Mouse (Mus musculus): ENCODE measurements at regions not wholly inside any gene's neighbourhood (a gene's known extent, or its start where the extent isn't known, plus 50 kb on each side); places are given as distances from the start of the nearest gene placed in this dataset.

- DNase-seq (no peak), ATAC-seq (no peak)
- H3K27me3 ChIP-seq (ENCODE audit: insufficient read depth, low read length): no peaks in the 10 kb centered on the region
- no peak overlapping the region for H3K4me3 ChIP-seq (ENCODE audit: low read depth, low read length)
- no peaks in the 10 kb centered on the region for H3K36me3 ChIP-seq (ENCODE audit: insufficient read depth)
- TF ChIP-seq CTCF (IDR thresholded peaks at IDR 0.05; ENCODE audit: low read depth): no peak
- no peak overlapping the region for H3K4me2 ChIP-seq (ENCODE audit: low read depth)
- no peak overlapping the region for H3K27ac ChIP-seq (ENCODE audit: low read depth, low read length)
- no peak overlapping the region for H3K9ac ChIP-seq
- no peaks in the 10 kb centered on the region for H3K4me1 ChIP-seq (ENCODE audit: insufficient read depth)
- 76% methylated on average over 11 of the region's 11 CpGs for WGBS
- H3K9me3 ChIP-seq (ENCODE audit: low read length): no peaks in the 10 kb centered on the region
These were observed 125.8 kb upstream of the Tbx3 start for GRCm38 (mm10) chr5:119544681-119545080.

- 83% methylated on average over 19 of the region's 19 CpGs for WGBS
- no peak overlapping the region for H3K9ac ChIP-seq
- no peaks in the 10 kb centered on the region for H3K36me3 ChIP-seq (ENCODE audit: insufficient read depth)
- TF ChIP-seq CTCF (IDR thresholded peaks at IDR 0.05; ENCODE audit: low read depth): no peak
- no peak overlapping the region for H3K27ac ChIP-seq (ENCODE audit: low read depth, low read length)
- no peaks in the 10 kb centered on the region for H3K4me1 ChIP-seq (ENCODE audit: insufficient read depth)
- no peaks in the 10 kb centered on the region for H3K9me3 ChIP-seq (ENCODE audit: low read length)
- H3K27me3 ChIP-seq (ENCODE audit: insufficient read depth, low read length): no peaks in the 10 kb centered on the region
- DNase-seq (no peak), ATAC-seq (no peak)
- H3K4me2 ChIP-seq (ENCODE audit: low read depth): no peak overlapping the region
- no peak overlapping the region for H3K4me3 ChIP-seq (ENCODE audit: low read depth, low read length)
These were observed 123.4 kb upstream of the Tbx3 start for GRCm38 (mm10) chr5:119547070-119547469.

- no peaks in the 10 kb centered on the region for H3K36me3 ChIP-seq (ENCODE audit: insufficient read depth)
- DNase-seq (no peak), ATAC-seq (no peak)
- no peak overlapping the region for H3K27ac ChIP-seq (ENCODE audit: low read depth, low read length)
- no peak overlapping the region for H3K9ac ChIP-seq
- no peaks in the 10 kb centered on the region for H3K4me1 ChIP-seq (ENCODE audit: insufficient read depth)
- 13% methylated on average over 6 of the region's 6 CpGs for WGBS
- no peak for TF ChIP-seq CTCF (IDR thresholded peaks at IDR 0.05; ENCODE audit: low read depth)
- H3K4me3 ChIP-seq (ENCODE audit: low read depth, low read length): no peak overlapping the region
- H3K4me2 ChIP-seq (ENCODE audit: low read depth): no peak overlapping the region
- H3K27me3 ChIP-seq (ENCODE audit: insufficient read depth, low read length): no peaks in the 10 kb centered on the region
- no peaks in the 10 kb centered on the region for H3K9me3 ChIP-seq (ENCODE audit: low read length)
These were observed 119.6 kb upstream of the Tbx3 start for GRCm38 (mm10) chr5:119550916-119551315.

- ATAC-seq (peak; percentile 73), DNase-seq (peak; percentile 73)
- no peaks in the 10 kb centered on the region for H3K27me3 ChIP-seq (ENCODE audit: insufficient read depth, low read length)
- no peak overlapping the region for H3K4me3 ChIP-seq (ENCODE audit: low read depth, low read length)
- H3K4me1 ChIP-seq (ENCODE audit: insufficient read depth): no peaks in the 10 kb centered on the region
- H3K36me3 ChIP-seq (ENCODE audit: insufficient read depth): no peaks in the 10 kb centered on the region
- no peak for TF ChIP-seq CTCF (IDR thresholded peaks at IDR 0.05; ENCODE audit: low read depth)
- WGBS: 14% methylated on average over 5 of the region's 5 CpGs
- H3K4me2 ChIP-seq (ENCODE audit: low read depth): no peak overlapping the region
- no peak overlapping the region for H3K27ac ChIP-seq (ENCODE audit: low read depth, low read length)
- no peaks in the 10 kb centered on the region for H3K9me3 ChIP-seq (ENCODE audit: low read length)
- no peak overlapping the region for H3K9ac ChIP-seq
These were observed 117.0 kb upstream of the Tbx3 start for GRCm38 (mm10) chr5:119553469-119553868.

GRCm38 (mm10) chr5:119557071-119557470 lies 113.4 kb upstream of the Tbx3 start:
- no peak for TF ChIP-seq CTCF (IDR thresholded peaks at IDR 0.05; ENCODE audit: low read depth)
- no peak for DNase-seq
- Histone ChIP-seq H3K27me3 (ENCODE audit: insufficient read depth, low read length) (no peaks in the 10 kb centered on the region), H3K27ac (ENCODE audit: low read depth, low read length) (no peak overlapping the region), H3K9ac (no peak overlapping the region), H3K9me3 (ENCODE audit: low read length) (no peaks in the 10 kb centered on the region), H3K4me3 (ENCODE audit: low read depth, low read length) (no peak overlapping the region), H3K36me3 (ENCODE audit: insufficient read depth) (no peaks in the 10 kb centered on the region), H3K4me1 (ENCODE audit: insufficient read depth) (no peaks in the 10 kb centered on the region), H3K4me2 (ENCODE audit: low read depth) (no peak overlapping the region)
- 74% methylated on average over 5 of the region's 5 CpGs for WGBS
- no peak for ATAC-seq

- H3K27me3 ChIP-seq (ENCODE audit: insufficient read depth, low read length): no peaks in the 10 kb centered on the region; the same call in 1 of the 2 replicates
- 91% methylated on average over 11 of the region's 11 CpGs for WGBS
- no peak for DNase-seq
- H3K27ac ChIP-seq (ENCODE audit: low read depth, low read length): no peak overlapping the region
- no peaks in the 10 kb centered on the region for H3K36me3 ChIP-seq (ENCODE audit: insufficient read depth)
- H3K9ac ChIP-seq: no peak overlapping the region
- no peaks in the 10 kb centered on the region for H3K9me3 ChIP-seq (ENCODE audit: low read length)
- H3K4me3 ChIP-seq (ENCODE audit: low read depth, low read length): no peak overlapping the region
- no peak overlapping the region for H3K4me2 ChIP-seq (ENCODE audit: low read depth)
- no peak for TF ChIP-seq CTCF (IDR thresholded peaks at IDR 0.05; ENCODE audit: low read depth)
- no peak for ATAC-seq
- H3K4me1 ChIP-seq (ENCODE audit: insufficient read depth): peaks cover 5% of the 10 kb centered on the region; the same call in 1 of the 2 replicates
These were observed 110.8 kb upstream of the Tbx3 start for GRCm38 (mm10) chr5:119559696-119560095.

GRCm38 (mm10) chr5:119560392-119560791 lies 110.1 kb upstream of the Tbx3 start:
- Histone ChIP-seq H3K36me3 (ENCODE audit: insufficient read depth) (no peaks in the 10 kb centered on the region), H3K27ac (ENCODE audit: low read depth, low read length) (no peak overlapping the region), H3K4me1 (ENCODE audit: insufficient read depth) (peaks cover 5% of the 10 kb centered on the region; the same call in 1 of the 2 replicates), H3K4me3 (ENCODE audit: low read depth, low read length) (no peak overlapping the region), H3K9ac (no peak overlapping the region), H3K9me3 (ENCODE audit: low read length) (no peaks in the 10 kb centered on the region), H3K27me3 (ENCODE audit: insufficient read depth, low read length) (no peaks in the 10 kb centered on the region; the same call in 1 of the 2 replicates), H3K4me2 (ENCODE audit: low read depth) (no peak overlapping the region)
- DNase-seq (no peak), ATAC-seq (no peak)
- WGBS: 95% methylated on average over 5 of the region's 5 CpGs
- TF ChIP-seq CTCF (IDR thresholded peaks at IDR 0.05; ENCODE audit: low read depth): no peak
